Mouse (Mus musculus) brain, embryonic 14.5 days (tissue): ENCODE results near the gene 1700016D06Rik.

ENCODE experiments used
- CTCF ChIP-seq: fragments of 200-500 bp; IDR thresholded peaks from 2 replicates; pipeline ENCODE4 v1.5.1; 2012; ENCODE audit warnings: inconsistent platforms, mild to moderate bottlenecking, moderate library complexity, borderline replicate concordance; ENCODE audit not compliant: insufficient read depth, insufficient read length; ENCODE audit errors: extremely low read depth
- POLR2A ChIP-seq: fragments of 200-500 bp; IDR thresholded peaks from 2 replicates; pipeline ENCODE4 v1.6.1; 2012; ENCODE audit warnings: mild to moderate bottlenecking, inconsistent platforms, borderline replicate concordance; ENCODE audit not compliant: poor library complexity, insufficient read depth, insufficient read length, severe bottlenecking; ENCODE audit errors: extremely low read depth

DNA sequence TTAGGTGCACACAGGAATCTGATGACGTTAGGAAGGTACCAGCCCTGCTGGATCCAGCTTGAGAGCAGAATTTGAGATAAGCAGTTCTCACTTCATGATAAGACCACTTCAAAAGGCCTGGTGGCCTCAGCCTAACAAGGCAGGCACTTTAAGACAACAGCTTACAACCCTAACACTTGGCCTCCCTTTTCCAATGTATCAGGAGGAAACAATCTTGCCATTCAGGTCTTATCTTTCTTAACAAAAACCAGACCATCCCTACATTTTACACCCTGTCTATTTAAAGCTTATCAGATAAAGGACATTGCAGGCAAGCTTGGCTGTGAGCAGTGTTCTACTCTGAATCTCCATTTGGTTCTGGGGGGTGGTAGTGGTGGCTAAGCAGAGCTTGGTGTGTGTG is 8.4 kb downstream of the 1700016D06Rik start:
- TF ChIP-seq CTCF (no peak), POLR2A (no peak)
